Mouse (Mus musculus): ENCODE data around the gene Dock4.

Dock4 gene

DNA sequence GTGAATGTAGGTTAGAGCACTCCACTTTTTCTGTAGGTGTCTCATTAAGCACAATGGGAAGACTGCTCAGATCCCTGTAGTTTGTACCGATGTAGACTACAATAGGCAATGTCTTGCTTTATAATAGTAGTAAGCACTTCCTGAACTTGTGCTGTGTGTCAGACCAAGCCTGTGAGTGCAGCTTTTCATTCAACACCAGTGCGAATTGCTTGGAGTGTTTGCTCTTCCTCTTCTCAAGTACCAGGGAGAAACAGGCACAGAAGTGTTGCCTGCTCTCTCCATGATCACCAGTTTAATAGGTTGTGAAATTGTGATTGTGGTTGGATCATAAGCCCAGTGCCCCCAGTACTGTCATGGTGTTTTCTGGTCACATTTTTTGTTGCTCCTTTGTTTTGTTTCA lies 18.1 kb downstream of the Dock4 start:
- DNase-seq: no peak

DNA sequence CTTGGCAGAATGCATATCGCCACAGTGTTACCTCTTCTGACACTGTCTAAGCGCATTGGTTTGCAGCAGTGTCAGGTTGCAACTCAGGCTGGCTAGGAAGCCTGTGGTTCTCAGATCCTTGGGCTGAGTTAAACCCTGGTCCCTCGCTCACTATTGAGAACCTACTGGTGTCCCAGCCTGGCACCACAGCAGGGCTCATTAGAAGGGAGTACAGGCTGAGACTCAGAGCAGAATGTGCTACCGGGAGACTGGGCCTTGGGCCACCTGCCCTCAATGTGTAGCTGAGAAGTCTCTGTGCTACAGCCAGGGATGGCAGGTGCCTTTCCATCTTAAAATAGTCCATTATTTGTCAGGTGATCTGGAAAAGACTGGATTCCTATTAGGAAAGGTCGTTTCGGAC lies 18.5 kb downstream of the Dock4 start:
- DNase-seq: peak; percentile 80 to 89

DNA sequence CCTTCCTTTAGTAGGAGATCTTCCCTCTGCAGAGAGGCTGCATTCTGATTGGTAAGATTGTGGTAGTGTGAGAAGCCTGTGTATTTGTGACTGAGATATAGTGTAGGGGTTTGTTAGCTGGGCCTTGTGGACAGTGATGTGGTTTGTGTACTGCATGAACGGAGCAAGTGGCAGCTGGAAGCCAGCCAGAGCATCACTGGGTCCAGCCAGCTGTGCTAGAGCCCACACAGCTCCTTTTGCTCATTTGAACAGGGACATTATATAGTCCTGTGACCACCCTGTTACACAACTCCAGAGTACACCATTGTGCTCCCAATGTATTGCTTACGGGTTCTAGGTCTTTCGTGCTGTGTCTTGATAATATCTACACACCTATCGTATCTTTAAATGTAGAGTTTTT lies 22.5 kb downstream of the Dock4 start:
- DNase-seq: peak in 1 of 2 experiments; percentile 45

DNA sequence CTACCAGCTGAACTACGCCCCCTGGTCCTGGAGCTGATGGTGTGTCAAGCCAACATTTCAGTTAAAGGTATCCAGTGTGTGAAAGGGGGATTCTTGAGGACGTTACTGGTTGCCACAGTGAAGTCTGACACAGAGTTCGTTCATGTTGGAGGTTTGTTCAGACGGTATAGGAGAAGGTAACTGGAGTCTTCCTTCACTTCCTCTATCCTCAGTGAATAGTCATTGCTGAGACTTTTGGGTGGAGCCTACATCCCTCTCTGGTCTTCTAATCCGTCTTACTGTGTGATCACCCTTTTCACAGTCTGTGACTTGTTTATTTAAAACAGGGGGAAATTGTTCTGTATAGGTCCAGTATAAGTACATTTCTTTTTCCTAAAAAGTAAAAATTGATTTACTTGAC lies 23.3 kb downstream of the Dock4 start:
- no peak for DNase-seq

DNA sequence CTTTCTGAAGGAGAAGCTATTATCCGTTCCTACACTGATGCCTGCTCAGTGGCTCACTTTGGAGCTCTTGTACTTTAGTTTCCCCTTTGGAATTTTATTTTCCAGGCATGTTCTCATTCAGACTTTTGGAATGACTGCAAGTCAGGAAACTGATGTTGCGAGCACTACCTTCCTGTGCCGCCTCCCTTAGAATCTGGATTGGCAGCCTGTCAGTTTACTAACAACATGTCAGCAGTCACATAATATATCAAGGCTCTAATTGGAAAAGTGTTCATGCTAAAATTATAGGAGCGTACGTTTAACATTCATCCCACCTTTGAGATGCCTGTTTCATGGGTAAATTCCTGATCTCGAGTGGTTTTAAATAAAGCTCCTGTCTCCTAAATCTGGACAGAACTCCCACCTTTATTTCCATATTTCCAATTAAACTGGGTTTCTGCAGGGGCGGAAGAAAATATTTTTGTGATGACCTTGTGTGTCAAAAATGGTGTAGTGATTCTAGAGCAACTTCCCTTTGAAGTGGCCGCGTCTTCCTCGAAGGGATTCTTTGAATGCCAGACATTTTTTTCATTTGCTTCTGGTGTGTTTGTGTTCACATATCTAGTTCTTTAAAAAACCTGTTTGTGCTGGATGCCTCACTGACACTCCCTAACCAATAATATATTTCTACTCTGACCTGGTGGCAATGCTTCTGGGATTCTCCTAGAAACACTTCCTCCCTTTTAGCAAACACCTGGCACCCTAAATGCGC lies 26.1 kb downstream of the Dock4 start:
- DNase-seq: no peak

DNA sequence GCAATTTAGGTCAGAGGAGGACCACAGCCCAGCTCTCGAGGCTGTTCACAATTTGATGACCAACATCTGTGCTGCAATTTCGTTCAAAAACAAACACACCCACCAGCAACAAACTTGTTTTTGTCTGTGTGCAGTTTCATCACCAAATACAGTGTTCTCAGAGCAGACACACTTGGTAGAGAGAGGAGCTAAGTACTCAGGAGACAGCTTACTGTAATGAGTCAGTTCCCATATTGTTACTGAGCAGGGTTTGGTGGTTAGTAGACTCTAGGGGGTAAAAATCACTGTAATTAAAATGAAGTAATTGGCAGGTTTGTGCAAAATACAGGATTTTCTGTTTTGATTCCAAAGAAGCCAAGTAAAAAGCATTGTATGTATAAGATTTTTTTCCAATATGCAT lies 28.0 kb downstream of the Dock4 start:
- DNase-seq: no peak

DNA sequence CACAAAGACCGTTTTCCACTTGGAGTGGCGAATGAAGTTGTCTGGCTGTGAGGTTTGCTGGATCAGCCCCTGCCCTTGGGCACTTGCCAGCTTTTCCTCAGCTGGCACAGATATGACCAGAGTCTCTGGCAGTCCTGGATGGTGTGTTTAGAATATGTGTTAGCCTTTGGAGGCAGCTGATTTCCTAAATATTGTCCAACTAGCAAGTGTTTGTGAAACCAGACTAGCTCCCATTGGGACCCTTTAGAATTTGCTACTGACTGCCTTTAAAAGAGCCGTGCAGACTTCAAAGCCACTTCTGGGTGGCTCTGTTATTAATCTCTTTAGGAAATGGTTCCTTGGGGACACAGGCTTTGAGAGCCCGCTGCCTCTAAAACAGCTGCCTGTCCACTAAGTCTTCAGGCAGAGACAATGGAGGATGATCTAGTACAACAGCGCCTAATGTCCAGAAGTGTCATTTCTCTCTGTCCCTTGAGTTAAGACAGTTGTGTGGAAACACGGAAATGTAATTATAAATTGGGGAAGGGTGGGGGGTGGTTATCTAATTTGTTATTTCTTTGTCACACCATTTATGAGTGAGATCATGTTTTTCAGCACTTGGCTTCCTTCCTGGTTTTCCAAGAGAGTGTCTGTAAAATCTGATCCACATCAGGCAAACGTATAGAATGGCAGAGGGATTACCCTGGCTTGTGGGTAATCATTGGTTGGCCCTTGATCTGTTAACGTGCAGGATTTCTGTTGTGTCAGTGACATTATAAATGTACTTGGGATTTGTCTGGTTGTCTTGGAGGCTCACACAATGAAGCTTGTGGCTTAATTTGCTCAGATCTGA lies 32.1 kb downstream of the Dock4 start:
- DNase-seq: peak; percentile 68 to 72

DNA sequence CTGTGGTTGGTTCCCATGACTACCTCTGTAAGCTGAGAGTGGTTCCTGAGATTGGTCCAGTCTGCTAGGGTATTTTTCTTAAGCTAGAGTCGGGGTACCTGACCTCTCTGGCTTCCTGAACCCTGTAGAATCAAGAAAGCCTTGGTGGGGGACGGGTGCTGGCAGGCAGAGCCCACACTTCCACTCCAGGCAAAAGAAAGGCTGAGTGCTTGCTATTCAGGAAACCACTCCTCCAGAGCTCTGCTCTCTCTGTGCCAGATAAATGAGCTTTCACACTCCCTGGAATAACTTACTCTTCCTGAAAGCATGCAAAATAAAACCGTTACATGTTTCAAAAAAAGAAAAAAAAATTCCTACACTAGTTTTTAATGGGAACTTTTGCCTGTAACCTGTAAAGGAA lies 38.5 kb downstream of the Dock4 start:
- no peak for DNase-seq

DNA sequence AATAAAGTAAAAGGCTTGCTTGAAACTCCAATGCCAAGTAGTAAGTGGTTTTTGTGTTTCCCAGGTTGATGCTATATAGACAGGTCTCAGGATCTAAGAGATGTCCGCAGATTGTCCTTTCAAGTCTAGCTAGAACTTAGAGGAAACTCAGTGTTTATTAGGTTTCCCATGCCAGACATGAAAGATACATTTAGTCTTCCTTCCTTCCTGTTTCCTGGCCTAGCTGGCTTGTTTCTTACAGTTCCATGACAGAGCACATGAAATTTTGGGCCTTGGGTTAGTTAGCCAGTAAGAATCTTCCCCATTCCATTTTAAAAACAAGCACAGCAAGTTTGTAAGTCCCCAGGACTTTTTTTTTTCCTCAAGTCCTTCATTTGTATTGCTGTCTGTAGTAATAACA lies 39.5 kb downstream of the Dock4 start:
- DNase-seq: no peak

DNA sequence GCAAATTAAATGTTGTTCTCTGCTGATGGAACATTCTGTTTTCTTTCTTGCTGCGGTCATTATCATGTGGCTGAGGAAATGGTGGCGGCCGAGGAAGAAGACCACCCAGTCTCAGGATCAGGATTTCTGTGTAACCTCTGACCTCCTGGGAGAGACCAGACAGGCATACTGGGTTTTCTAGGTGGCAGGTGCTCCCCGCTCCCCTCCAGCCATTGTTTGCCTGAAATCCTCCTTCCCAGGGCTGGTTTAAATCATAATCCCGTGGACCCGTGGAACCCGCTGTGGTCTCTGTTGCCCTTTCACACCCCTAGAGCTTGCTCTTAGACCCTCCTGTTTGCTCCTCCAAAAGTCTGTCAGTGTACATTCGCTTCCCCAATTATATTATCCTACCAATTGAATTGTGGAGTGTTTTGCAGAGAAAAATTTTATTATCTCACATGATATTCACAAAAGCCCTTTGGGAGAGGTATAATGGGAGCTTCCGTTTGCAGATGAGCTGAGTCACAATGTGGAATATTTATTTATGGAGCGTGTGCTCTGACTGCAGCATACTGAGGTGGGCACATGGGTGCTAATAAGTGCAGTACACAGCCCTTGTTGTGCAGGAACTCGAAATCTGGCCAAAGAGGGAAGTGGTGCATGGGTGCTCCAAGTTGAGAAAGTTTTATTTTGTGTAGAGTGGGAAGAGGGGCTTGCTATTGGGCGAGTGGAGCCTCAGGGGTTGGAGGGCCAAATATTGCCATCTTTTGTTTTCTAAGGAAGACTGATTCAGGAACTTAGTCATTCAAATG lies 40.5 kb downstream of the Dock4 start:
- DNase-seq: no peak

DNA sequence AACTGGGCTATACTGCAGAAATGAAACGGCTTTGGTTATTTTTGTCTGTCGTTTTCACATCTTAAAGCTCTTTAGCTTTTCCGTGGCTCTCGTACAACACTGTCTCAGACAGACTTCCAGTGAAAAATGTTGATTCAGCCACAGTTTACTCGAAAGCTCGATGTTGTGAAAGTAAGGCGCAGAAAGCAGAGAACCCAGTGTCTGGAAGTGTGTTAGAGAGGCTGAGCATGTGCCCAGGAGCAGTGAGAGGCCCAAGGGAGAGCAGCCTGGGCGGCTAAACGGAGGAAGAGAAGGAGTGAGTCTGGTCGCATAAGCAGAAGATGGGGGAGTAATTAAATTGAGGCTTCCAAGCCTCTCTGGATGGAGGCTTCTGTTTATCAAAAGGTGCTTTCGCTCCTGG lies 50.6 kb downstream of the Dock4 start:
- DNase-seq: no peak

DNA sequence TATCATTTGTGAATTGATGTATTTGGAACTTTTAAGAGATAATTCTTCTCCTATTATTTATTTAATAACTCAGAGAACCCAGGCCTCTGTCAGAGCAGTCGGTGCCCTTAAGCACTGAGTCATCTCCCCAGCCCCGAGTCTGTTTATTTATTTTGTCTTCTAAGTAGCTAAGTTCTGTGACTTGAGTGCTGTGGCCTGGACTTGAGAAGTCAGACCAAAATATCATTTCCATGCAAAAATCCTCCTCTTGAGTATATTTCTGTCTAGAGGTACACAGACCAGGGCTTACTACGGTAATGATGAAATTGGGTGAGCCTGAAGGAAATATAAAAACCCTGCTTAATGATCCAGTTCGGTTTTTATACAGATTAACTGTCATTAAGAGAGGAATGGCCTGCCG lies 52.1 kb downstream of the Dock4 start:
- DNase-seq: no peak

DNA sequence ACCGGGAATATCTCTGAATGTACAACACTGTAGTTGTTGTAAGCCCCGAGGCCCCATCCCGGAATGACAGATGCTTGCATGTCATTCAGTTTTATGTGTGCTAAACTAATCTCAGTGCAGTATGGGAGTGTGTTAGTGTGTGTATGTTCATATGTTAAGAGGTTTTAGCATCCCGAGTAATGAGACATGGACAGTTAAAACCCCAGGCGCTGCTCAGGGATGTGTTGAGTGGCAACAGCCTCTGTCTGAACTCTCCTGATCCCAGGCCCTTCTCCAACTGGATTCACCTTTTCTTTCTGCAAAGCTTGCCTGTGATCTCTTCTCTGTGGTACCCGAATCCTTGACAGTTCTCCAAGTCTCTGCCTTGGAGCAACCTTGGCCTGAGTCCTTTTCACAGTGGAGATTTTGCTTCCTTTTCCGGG lies 52.5 kb downstream of the Dock4 start:
- DNase-seq: peak; percentile 40 to 74

DNA sequence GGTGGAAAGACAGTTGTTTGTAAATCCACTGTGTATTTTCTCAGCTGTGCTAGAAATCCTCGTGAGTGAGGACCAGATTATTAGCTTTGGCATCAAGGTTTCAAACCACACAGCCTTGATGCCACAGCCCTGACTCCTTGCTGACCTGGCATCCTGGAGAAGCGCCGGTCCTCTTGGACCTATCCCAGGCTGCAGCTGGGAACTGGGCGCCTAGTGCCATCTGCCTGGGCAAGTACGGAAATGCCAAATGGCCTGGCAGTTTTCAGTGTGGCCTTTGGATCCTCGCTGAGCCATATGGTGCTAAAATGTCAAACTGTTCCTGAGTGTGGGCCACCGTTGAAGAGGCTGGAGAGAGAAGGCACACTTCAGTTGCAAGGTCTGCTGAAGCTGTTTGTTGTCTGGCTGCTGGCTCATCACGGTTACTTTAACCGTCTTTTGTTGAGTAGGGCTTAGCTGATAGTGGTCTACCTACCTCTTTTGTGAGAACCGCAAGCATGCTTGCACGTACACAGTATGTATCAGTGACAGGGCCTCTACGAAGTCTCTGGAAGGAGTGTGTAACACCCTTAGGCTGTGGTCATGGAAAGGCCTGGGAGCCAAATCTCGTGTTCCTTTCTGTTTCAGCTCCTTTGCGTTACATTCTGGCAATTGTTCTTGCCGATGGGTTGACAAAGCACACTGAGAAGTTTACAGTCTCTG lies 53.3 kb downstream of the Dock4 start:
- peak; percentile 95 to 98 for DNase-seq

DNA sequence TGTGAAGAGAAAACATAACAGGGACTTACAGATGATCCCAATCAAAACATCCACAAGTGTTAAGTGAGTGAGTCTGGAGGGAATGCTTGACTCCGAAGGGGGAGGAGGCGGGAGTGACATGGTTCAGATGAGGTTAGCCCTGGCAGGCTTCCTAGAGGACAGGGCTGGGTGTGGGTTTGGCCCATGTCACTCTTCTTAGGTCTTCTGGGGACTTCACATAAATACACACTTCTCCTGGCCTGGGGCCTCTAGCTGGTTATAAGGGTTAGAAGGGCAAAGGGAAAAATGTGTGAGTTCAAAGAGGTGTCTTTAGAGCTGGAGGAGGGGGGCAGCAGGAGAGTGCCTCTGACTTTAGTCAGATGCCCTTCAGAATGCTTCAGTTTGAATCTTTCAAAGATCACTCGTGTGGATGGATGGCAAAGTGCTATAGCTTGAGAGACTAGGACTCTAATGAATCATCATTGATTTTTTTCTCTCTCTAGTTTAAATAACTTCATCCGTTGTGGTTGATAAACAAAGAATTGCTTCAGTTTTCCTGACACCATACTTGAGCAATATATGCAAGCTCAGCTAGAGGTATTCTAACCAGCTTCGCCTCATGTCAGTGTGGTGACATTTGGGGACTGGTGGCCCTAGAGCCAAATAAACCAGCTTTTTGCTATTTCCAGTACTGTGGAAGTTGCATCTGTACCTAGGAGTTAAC lies 54.0 kb downstream of the Dock4 start:
- DNase-seq: peak; percentile 72 to 74

DNA sequence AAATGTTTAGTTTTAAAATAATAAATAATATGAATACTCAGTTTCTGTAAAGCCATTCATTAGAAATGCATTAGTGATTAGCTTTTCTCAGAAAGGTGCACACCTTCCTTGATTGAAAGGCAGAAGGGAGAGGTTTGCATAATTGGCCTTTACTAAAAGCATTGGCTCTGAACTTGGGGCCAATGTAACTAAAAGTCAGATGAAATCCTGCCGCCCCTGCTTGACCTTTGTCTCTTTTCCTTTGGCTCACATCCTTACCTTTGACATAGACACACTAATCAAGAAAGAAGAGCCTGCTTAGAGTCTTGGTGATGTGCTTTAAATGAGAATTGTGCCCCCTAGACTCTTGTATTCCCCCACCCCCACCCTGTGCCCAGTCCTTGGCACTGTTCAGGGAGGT lies 55.4 kb downstream of the Dock4 start:
- no peak for DNase-seq

DNA sequence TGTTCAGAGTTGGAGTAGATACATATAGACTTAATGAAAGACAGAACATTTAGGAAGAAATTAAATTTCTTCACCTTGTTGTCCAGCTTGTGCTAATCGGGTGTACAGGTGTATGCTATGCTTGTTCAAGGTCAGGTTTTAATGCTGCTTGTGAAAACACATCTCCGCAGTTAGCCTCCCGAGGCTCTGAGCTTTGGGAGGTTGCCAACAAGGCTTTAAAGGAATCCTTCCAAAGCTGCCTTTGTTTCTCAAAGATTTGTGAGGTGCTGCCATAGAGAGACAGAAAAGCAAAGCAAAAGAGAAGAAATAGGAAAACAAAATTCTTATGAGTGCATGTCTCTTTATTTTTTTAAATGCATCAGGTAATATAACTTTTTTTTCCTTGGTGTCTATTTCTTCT lies 57.8 kb downstream of the Dock4 start:
- DNase-seq: peak; percentile 32 to 50

DNA sequence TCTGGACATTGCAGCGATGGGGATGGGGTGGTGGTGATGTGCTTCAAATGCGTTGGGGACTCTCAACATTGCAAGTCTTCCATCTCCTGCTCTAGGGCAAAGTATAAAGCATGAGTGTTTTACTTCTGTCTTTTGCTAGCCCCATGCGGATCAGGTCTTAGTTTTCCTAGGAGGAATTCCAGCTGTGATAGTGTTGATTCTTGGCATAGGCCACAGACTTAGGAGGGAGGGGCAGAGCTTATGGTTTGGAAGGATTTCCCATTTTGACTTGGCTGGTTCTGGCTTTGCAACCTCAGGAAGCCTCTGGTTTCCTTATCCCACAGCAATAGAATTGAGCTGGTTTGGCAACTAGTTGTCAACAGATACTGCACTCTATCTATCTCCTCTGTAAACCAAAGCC lies 58.9 kb downstream of the Dock4 start:
- DNase-seq: no peak

DNA sequence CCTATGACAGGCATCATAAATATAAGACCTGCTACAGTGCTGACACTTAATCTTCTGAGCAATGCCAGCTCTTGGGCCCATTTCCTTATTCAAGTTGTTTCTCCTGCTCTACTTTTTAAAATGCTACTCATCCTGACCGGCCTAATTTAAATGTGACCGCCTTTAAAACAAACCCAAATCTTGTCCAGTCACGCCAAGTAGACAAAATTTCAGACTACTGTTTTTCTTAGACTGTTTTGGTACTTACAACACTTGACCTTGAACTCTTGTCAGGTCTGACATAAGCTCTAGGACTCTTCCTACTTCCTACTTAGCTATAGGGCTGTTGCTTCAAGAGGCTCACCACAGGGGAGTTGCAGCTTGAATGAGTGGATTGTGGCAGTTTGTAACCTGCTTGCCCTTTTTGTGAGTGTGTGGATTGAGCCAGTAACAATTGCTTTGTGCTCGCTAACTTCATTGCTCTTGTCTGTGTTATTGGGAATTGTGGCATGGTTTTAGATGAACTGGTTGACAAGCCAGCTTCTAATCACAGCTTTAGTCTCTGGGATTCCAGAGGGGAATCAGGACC lies 62.2 kb downstream of the Dock4 start:
- no peak for DNase-seq

DNA sequence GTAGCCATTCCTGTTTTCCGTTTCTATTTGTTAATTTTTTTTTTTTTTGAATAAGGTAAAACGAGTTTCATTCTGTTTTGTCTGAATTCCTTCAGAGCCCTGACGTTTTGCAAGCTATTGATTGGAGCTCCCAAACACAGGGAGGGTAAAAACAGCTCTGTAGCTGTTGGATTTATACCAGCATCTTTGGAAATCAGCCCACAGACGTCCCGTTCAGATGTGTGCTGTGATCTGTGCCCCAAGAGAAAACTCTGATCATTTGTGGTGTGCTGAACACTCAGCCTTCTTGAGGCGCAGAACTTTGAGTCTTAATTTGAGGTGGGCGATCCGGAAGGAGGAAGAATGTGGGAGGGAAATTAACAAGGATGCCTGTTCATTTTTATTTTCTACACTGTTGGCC lies 62.7 kb downstream of the Dock4 start:
- no peak for DNase-seq

DNA sequence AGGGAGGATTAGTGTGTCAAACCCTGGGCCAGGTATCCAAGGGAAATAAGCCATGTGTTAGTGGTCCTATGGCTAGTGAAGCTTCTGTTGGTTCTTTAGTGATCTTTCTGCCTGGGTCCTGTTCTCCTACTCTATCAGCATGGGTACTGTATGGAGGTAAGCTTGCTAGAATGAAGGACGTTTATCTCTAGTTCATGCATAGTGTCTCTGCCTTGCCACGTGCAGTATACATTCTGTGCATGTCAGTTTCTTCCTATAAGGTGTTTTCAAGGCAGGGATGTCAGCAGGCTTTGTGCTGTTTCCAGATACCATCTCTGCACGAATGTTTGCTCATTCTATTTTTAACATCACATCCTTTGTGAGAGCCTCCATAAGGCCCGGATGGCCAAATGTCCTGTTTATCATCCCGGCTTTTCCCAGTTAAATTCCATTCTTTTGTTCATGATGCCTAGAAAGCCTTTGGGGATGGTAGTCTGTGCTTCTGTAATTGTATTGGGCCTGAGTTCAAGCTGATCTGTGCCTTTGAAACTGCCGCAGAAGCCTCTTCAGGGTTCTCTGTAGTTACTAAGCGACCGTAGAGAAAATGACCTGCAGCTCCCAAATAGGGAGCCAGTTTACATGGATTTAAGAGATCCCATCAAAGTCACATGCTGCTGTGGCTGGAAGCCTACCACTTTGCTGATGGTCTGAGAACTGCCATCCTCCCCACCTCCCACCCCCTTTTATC lies 66.1 kb downstream of the Dock4 start:
- DNase-seq: no peak

Data from cerebellum, postnatal 14 days (tissue).